ENCODE assay signal across 20 mouse cellular contexts in the genomic region with DNA sequence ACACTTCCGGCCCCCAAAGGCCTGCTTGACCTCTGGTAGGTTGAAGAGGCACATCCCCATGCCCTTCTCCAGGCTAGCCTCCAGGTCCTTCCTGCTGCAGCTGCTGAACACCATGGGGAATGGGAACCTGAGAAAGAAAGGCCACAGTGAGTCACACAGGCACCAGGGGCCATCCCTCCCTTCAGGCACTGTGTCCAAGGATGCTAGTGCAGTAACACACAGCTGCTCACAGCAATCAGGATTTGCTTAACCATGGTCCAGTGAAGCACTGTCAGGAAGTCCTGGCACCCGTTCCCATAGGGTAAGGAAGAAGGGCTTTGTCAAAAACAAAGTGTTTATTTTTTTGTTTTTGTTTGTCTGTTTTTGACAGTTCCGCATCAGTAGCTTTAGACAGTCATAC.
"Had no signal": no experiment of that assay in that cellular context is flagged by ENCODE, and none has a peak within 500 bp of the region (broad histone marks: within the 10 kb centered on the region; RNA-seq: fewer than 3 reads in every experiment).

No protein-coding gene starts in this region.

- H3K4me2 ChIP-seq: limb, embryonic 12.5 days; limb, embryonic 15.5 days; liver, embryonic 11.5 days; lung, embryonic 14.5 days; midbrain, embryonic 13.5 days; neural tube, embryonic 12.5 days; neural tube, embryonic 15.5 days had no signal

- DNase-seq: kidney, adult 18-20 months; kidney, adult 9 months; kidney, postnatal 25 days; layer of hippocampus, postnatal 36 days; left cerebral cortex, postnatal 4 days; liver, postnatal 0 days; lung, embryonic 14.5 days; thymus, adult 18-20 months; thymus, postnatal 36 days had no signal

- H3K9ac ChIP-seq: limb, embryonic 12.5 days; limb, embryonic 15.5 days; liver, embryonic 14.5 days; liver, postnatal 0 days; lung, embryonic 14.5 days; midbrain, embryonic 13.5 days; neural tube, embryonic 12.5 days; neural tube, embryonic 15.5 days had no signal

- H3K27me3 ChIP-seq: limb, embryonic 15.5 days; midbrain, embryonic 13.5 days; neural tube, embryonic 12.5 days; neural tube, embryonic 15.5 days had no signal

- H3K36me3 ChIP-seq: limb, embryonic 12.5 days; limb, embryonic 15.5 days; midbrain, embryonic 13.5 days; neural tube, embryonic 12.5 days; neural tube, embryonic 15.5 days had no signal

- H3K4me1 ChIP-seq: neural tube, embryonic 12.5 days had no signal

- H3K27ac ChIP-seq: kidney, postnatal 0 days; left cerebral cortex, adult 2 months; limb, embryonic 12.5 days; limb, embryonic 15.5 days; liver, embryonic 14.5 days; macrophage; midbrain, embryonic 13.5 days; neural tube, embryonic 12.5 days; neural tube, embryonic 15.5 days had no signal

- ATAC-seq: liver, postnatal 0 days; lung, postnatal 0 days; midbrain, embryonic 13.5 days had no signal

- H3K9me3 ChIP-seq: limb, embryonic 12.5 days; limb, embryonic 15.5 days; midbrain, embryonic 13.5 days; neural tube, embryonic 12.5 days; neural tube, embryonic 15.5 days had no signal

- H3K4me3 ChIP-seq: left cerebral cortex, adult 2 months; limb, embryonic 12.5 days; limb, embryonic 15.5 days; midbrain, embryonic 13.5 days; neural tube, embryonic 12.5 days; neural tube, embryonic 15.5 days had no signal
